Comparison of ENCODE assay signal across 14 mouse cellular contexts in genomic region chr12:76326437-76327220, GRCm38 (mm10). TPM values are rescaled to one million over a fixed set of nuclear protein-coding genes. Genes with fewer than 3 reads are reported as not detected.
A peak's percentile ranks its signal among the peaks of the same experiment; 100 is the strongest.
DNase-seq lines count a peak whose midpoint lies in the region; ATAC-seq lines count a peak whose summit lies in the region.
"Had no signal": no experiment of that assay in that cellular context is flagged by ENCODE, and none has a peak within 500 bp of the region (broad histone marks: within the 10 kb centered on the region; RNA-seq: fewer than 3 reads in every experiment).

No protein-coding gene starts in this region.

- H3K4me2 ChIP-seq in heart, embryonic 11.5 days, result no peak overlapping the region
- H3K4me2 ChIP-seq in midbrain, embryonic 11.5 days, result no peak overlapping the region
- H3K4me2 ChIP-seq in lung, embryonic 15.5 days, result peak overlapping the region; percentile 87
- H3K4me2 ChIP-seq: forebrain, embryonic 12.5 days; hindbrain, embryonic 12.5 days; stomach, embryonic 15.5 days had no signal

- peaks cover 6% of the 10 kb centered on the region; the same call in 1 of the 2 replicates for H3K36me3 ChIP-seq in heart, embryonic 11.5 days (ENCODE audit: control insufficient read depth, insufficient read depth, low read length)
- H3K36me3 ChIP-seq in midbrain, embryonic 11.5 days (ENCODE audit: control insufficient read depth, insufficient read depth, low read length), result no peaks in the 10 kb centered on the region
- H3K36me3 ChIP-seq in midbrain, embryonic 10.5 days, result peaks cover 21% of the 10 kb centered on the region
- 0 out of 2 replicates have a peak, but pooled peaks cover 10% of the 10 kb centered on the region for H3K36me3 ChIP-seq in lung, embryonic 15.5 days
- H3K36me3 ChIP-seq: stomach, embryonic 15.5 days had no signal

- no peaks in the 10 kb centered on the region for H3K27me3 ChIP-seq in heart, embryonic 11.5 days (ENCODE audit: control insufficient read depth, insufficient read depth, low read length)
- peaks cover 5% of the 10 kb centered on the region; the same call in 1 of the 2 replicates for H3K27me3 ChIP-seq in midbrain, embryonic 11.5 days (ENCODE audit: control insufficient read depth, insufficient read depth, low read length)
- peaks cover 14% of the 10 kb centered on the region for H3K27me3 ChIP-seq in midbrain, embryonic 10.5 days (ENCODE audit: low read depth, poor library complexity, severe bottlenecking)
- H3K27me3 ChIP-seq in lung, embryonic 15.5 days, result no peaks in the 10 kb centered on the region
- H3K27me3 ChIP-seq: stomach, embryonic 15.5 days had no signal

- ATAC-seq in heart, embryonic 11.5 days (replicated peaks; ENCODE audit: insufficient number of reproducible peaks, low FRiP score, low TSS enrichment), result no peak
- no peak for ATAC-seq in midbrain, embryonic 11.5 days (ENCODE audit: low FRiP score)
- no peak for ATAC-seq in lung, embryonic 15.5 days (ENCODE audit: borderline replicate concordance, extremely low read depth, low FRiP score, low TSS enrichment)
- ATAC-seq: intestine, postnatal 0 days had no signal

- H3K4me1 ChIP-seq in heart, embryonic 11.5 days (ENCODE audit: control insufficient read depth, insufficient read depth, low read length), result peaks cover 8% of the 10 kb centered on the region; the same call in 1 of the 2 replicates
- H3K4me1 ChIP-seq in midbrain, embryonic 11.5 days (ENCODE audit: control insufficient read depth, insufficient read depth, low read length), result peaks cover 5% of the 10 kb centered on the region; the same call in 1 of the 2 replicates
- H3K4me1 ChIP-seq in midbrain, embryonic 10.5 days, result peaks cover 14% of the 10 kb centered on the region
- peaks cover 12% of the 10 kb centered on the region; the same call in 1 of the 2 replicates for H3K4me1 ChIP-seq in lung, embryonic 15.5 days
- H3K4me1 ChIP-seq: hindbrain, embryonic 12.5 days had no signal

- no peak overlapping the region for H3K9ac ChIP-seq in heart, embryonic 11.5 days (ENCODE audit: low read depth, low read length)
- no peak overlapping the region for H3K9ac ChIP-seq in midbrain, embryonic 11.5 days (ENCODE audit: low read length)
- H3K9ac ChIP-seq in lung, embryonic 15.5 days, result no peak overlapping the region
- H3K9ac ChIP-seq: hindbrain, embryonic 12.5 days; stomach, embryonic 15.5 days had no signal

- no peak overlapping the region for H3K4me3 ChIP-seq in heart, embryonic 11.5 days (ENCODE audit: low read depth, low read length)
- H3K4me3 ChIP-seq in midbrain, embryonic 11.5 days (ENCODE audit: low read depth, low read length), result no peak overlapping the region
- no peak overlapping the region for H3K4me3 ChIP-seq in midbrain, embryonic 10.5 days
- peak overlapping the region; percentile 62 for H3K4me3 ChIP-seq in lung, embryonic 15.5 days
- H3K4me3 ChIP-seq: forebrain, embryonic 12.5 days; hindbrain, embryonic 12.5 days; stomach, embryonic 15.5 days had no signal

- DNase-seq in heart, adult 11 months, result peak; percentile 64
- peak; percentile 66 for DNase-seq in midbrain, embryonic 11.5 days (ENCODE audit: low spot score, missing footprints)
- DNase-seq in midbrain, embryonic 10.5 days (ENCODE audit: low spot score), result no peak
- peak; percentile 71 for DNase-seq in right cerebral cortex, postnatal 25 days
- DNase-seq in adrenal gland, adult (ENCODE audit: inconsistent age in 2 of 2, low spot score in 1 of 2), result no peak
- no peak for DNase-seq in gastrocnemius, postnatal 36 days
- DNase-seq: cerebellum, adult 18-20 months; gastrocnemius, postnatal 10 days had no signal

- no peaks in the 10 kb centered on the region for H3K9me3 ChIP-seq in heart, embryonic 11.5 days (replicated peaks; ENCODE audit: control insufficient read depth, low read length)
- H3K9me3 ChIP-seq in midbrain, embryonic 11.5 days (ENCODE audit: control insufficient read depth, low read length), result no peaks in the 10 kb centered on the region
- H3K9me3 ChIP-seq in midbrain, embryonic 10.5 days (replicated peaks), result no peaks in the 10 kb centered on the region
- no peaks in the 10 kb centered on the region for H3K9me3 ChIP-seq in lung, embryonic 15.5 days
- H3K9me3 ChIP-seq: forebrain, embryonic 12.5 days; hindbrain, embryonic 12.5 days; stomach, embryonic 15.5 days had no signal

- H3K27ac ChIP-seq in heart, embryonic 11.5 days (ENCODE audit: low read depth, low read length), result no peak overlapping the region
- H3K27ac ChIP-seq in midbrain, embryonic 11.5 days (ENCODE audit: low read depth, low read length), result no peak overlapping the region
- no peak overlapping the region for H3K27ac ChIP-seq in midbrain, embryonic 10.5 days (replicated peaks)
- no peak overlapping the region for H3K27ac ChIP-seq in lung, embryonic 15.5 days
- H3K27ac ChIP-seq: forebrain, embryonic 12.5 days; hindbrain, embryonic 12.5 days; stomach, embryonic 15.5 days had no signal

- intact Hi-C loops in gastrocnemius, postnatal 36 days (cut with DNase I), result no loop called here

- WGBS in heart, embryonic 11.5 days (ENCODE audit: insufficient replicate concordance), result 81% methylated on average over 23 of the region's 23 CpGs
- 90% methylated on average over 23 of the region's 23 CpGs for WGBS in midbrain, embryonic 11.5 days
- 92% methylated on average over 23 of the region's 23 CpGs for WGBS in midbrain, embryonic 10.5 days
- 69% methylated on average over 23 of the region's 23 CpGs for WGBS in lung, embryonic 15.5 days

RNA-seq across cellular contexts. Expression of gene Akap5, which starts 1.9 kb away (rescaled TPM):
- polyA plus RNA-seq in heart, embryonic 11.5 days (2014; fragmentation: Nextera tagmentation; extraction: Ambion mirVana), result 8.5 and 8.8 TPM in 2 replicates
- 4.1 TPM in 2 replicates for polyA plus RNA-seq in midbrain, embryonic 11.5 days (2014; fragmentation: Nextera tagmentation; extraction: Ambion mirVana)
- 2.5 and 4.7 TPM in 2 replicates for polyA plus RNA-seq in midbrain, embryonic 10.5 days (2016; fragmentation: Nextera tagmentation; extraction: Ambion mirVana)
- 23.3 and 28.7 TPM in 2 replicates for polyA plus RNA-seq in lung, embryonic 15.5 days (2015; fragmentation: Nextera tagmentation; extraction: Ambion mirVana)
- under 1 TPM; 0.22 to 0.84 TPM for total RNA-seq in gastrocnemius, postnatal 36 days (2021)

RNA-seq across cellular contexts. Expression of gene Zbtb25, which starts 42.8 kb away (rescaled TPM):
- 15.3 and 16.3 TPM in 2 replicates for polyA plus RNA-seq in heart, embryonic 11.5 days (2014; fragmentation: Nextera tagmentation; extraction: Ambion mirVana)
- 20.9 and 23.4 TPM in 2 replicates for polyA plus RNA-seq in midbrain, embryonic 11.5 days (2014; fragmentation: Nextera tagmentation; extraction: Ambion mirVana)
- polyA plus RNA-seq in midbrain, embryonic 10.5 days (2016; fragmentation: Nextera tagmentation; extraction: Ambion mirVana), result 18.2 and 19.0 TPM in 2 replicates
- 15.8 and 16.7 TPM in 2 replicates for polyA plus RNA-seq in lung, embryonic 15.5 days (2015; fragmentation: Nextera tagmentation; extraction: Ambion mirVana)
- total RNA-seq in gastrocnemius, postnatal 36 days (2021), result 1 to 10 TPM; 5.5 to 7.1 TPM

RNA-seq across cellular contexts. Expression of gene Zbtb1, which starts 43.4 kb away (rescaled TPM):
- polyA plus RNA-seq in heart, embryonic 11.5 days (2014; fragmentation: Nextera tagmentation; extraction: Ambion mirVana), result 10.2 and 10.5 TPM in 2 replicates
- 7.6 and 7.8 TPM in 2 replicates for polyA plus RNA-seq in midbrain, embryonic 11.5 days (2014; fragmentation: Nextera tagmentation; extraction: Ambion mirVana)
- polyA plus RNA-seq in midbrain, embryonic 10.5 days (2016; fragmentation: Nextera tagmentation; extraction: Ambion mirVana), result 7.2 and 7.9 TPM in 2 replicates
- polyA plus RNA-seq in lung, embryonic 15.5 days (2015; fragmentation: Nextera tagmentation; extraction: Ambion mirVana), result 9.6 and 10.8 TPM in 2 replicates
- total RNA-seq in gastrocnemius, postnatal 36 days (2021), result 1 to 10 TPM; 3.0 to 4.0 TPM

Comparison
In these comparisons a context has a peak if more than half of its experiments do, and no peak if none do; other contexts are left out.
1. DNase-seq: peak in heart, adult 11 months (single experiment), midbrain, embryonic 11.5 days (single experiment) and right cerebral cortex, postnatal 25 days (single experiment); none in midbrain, embryonic 10.5 days (single experiment), adrenal gland, adult (0 of 2) and gastrocnemius, postnatal 36 days (0 of 2).